Mouse (Mus musculus) layer of hippocampus, adult 9-10 months (tissue): ENCODE data around the gene BC048403.
A peak's percentile ranks its signal among the peaks of the same experiment; 100 is the strongest.

Experiments
- DNase-seq: peaks from one replicate; pipeline ENCODE4 v3.0.0; 2022; ENCODE audit warnings: low spot score

The BC048403 gene

GRCm38 (mm10) chr10:121739548-121740505 lies at the start of gene BC048403:
TSS of gene BC048403 (plus strand) at chr10:121739937.
- peak; percentile 39 for DNase-seq

DNA sequence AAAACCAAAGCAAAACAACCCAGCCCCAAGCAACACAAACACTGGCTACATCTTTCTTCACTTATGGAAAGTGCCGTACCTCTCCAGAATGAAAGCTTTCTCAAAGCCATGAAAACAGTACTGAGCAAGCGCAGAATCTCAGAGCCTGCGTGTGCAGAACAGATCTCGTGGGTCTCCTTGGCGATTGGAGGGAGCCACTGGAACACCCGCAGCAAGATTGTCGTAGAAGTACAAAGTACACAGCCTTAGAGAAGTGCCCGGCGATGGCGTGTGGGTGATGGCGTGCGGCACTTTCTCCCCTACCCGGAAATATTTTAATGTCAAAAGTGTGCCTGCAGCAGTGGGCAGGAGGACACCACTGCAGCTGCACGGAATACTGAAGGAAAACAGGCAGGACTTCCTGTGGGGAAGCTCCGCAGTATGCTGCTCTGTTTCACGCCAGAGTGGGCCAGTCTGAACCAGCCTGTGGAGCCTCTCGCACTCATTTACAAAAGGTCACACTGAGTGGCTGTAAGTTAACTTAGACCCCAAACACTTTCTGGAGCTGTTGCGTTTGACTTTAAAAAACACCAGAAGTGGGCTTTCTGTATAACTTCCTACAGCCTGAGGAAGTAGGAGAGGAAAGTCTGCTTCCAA lies 46.7 kb upstream of the BC048403 start:
- DNase-seq, result no peak

DNA sequence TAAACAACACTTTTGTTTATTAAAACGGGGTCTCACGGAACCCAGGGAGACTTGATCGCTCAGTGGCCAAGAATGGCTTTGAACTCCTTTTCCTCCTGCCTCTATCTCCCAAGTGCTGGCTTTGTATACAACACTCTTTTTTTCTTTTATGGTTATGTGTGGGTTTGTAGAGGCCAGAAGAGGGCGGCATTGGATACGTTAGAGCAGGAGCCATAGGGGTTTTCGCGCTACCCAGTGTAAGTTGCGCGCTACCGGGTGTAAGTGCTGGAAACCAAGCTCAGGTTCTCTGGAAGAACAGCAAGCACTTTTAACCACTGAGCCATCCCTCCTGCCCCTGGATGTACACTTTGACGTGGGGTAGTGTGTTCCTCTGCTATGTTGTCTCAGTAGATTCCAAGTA lies 45.2 kb upstream of the BC048403 start:
- DNase-seq, result no peak

GRCm38 (mm10) chr10:121701296-121702248 lies 38.2 kb upstream of the BC048403 start:
- DNase-seq, result peak; percentile 31

DNA sequence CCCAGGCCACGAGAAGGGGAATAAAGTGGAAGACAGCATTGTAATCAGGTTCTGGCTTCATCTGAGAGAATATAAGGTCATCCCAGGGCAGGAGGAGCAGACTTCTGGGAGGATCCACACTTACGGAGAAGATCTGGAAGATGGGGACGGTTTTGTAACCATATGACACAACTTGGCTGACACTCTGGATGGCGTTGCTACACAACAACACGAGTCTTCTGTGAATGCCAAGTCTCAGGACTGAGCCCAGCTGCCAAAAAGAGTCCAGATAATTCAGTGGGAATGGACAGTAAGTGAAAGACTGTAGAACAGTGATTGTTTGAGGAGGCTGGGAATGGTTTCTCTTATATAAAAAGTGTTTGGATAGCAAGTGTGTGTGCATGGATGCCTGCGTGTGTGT lies 36.1 kb upstream of the BC048403 start:
- DNase-seq, result no peak

GRCm38 (mm10) chr10:121704871-121705270 lies 34.9 kb upstream of the BC048403 start:
- no peak for DNase-seq

GRCm38 (mm10) chr10:121705399-121706163 lies 34.2 kb upstream of the BC048403 start:
- no peak for DNase-seq

DNA sequence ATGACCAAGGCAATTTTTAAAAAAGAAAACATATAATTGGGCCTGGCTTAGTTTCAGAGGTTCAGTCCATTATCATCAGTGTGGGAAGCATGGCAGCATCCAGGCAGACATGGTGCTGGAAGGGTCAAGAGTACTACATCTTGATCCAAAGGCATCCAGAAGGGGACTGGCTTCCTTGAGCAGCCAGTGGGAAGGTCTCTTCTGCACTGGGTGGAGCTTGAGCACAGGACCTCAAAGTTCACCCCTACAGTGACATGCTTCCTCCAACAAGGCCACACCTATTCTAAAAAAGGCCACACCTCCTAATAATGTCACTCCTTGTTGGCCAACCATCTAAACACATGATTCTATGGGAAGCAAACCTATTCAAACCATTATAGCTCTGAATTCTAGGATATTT lies 22.9 kb upstream of the BC048403 start:
- no peak for DNase-seq

DNA sequence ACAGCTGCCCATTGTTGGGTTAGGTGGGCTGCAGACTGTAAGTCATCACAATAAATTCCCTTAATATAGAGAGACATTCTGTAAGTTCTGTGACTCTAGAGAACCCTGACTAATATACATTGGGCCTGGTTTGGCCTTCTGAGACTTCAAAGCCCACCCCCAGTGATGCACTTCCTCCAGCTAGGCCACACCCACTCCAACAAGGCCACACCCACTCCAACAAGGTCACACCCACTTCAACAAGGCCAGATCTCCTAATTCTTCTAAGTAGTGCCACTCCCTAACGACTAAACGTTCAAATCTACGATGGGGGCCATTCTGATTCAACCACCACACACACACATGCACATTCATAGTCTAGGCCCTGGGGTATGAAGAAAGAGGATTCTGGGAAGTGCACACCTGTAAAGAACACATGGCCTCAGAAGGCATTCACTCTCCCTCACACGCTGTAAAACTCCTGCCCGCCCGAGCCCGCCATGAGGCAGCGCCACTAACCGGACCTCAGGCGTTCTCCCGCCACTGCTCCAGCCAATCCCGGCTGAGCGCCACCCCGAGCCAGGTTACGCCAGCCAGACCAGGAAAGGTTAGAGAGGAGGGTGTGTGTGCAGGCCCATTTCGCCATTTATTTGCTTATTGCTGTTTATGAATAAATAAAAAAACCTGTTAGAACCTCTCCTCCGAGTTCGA lies 20.7 kb upstream of the BC048403 start:
- no peak for DNase-seq

DNA sequence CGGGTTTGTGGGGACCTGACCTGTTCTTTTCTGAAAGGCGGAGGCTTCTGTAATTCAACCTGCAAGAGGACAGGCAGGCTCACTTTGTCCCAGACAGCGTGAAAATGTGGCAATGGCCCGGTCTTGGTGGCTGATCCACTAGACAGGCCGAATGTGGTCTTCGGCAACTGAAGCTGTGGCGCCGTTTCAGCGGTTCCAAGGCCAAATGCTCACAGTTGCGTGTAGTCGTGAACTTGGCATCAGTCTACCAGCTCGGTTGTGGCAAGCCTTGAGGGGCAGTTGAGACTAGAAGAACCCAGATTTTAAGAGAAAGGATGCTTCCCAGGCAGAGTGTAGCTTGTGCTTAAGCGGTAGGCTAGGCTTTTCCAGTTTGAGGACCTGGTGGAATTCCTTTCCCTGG lies 19.0 kb upstream of the BC048403 start:
- DNase-seq, result no peak

- no peak for DNase-seq
Observed at GRCm38 (mm10) chr10:121726505-121726904, 13.2 kb upstream of the BC048403 start.

DNA sequence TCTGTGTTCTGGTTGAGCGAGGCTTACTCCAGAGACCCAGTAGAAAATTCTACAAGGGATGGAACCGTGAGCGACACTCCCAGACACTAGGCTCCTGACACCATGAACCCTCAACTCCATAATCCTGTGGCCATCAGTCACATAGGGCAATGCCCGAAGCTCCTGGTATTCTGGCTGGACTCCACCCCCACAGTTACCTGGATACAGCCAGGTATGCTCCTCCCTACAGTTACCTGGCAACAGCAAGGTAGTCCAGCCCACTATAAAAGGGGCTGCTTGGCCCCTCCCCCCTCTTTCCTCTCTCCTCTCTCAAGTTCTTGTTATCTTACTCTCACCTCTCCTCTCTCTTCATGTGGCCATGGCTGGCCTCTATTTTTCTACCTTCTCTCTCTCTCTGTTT lies 12.6 kb upstream of the BC048403 start:
- no peak for DNase-seq

DNA sequence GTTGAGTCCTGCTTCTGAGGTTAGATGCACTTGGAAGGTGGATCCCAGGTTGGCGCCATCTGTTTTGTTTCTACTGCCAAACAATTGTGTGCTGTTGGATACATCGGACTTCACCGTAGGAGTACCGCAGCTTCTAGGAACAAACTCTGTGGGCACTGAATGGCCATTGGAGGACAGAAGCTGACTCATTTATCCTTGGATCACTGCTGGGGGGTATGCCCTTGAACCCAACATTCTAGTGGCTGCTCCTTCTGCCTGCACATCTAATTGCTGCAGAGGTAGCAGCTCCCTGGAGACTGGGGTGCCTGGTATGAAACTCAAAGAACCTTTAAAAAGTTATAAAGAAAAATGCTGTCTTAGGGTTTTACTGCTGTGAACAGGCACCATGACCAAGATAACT lies 11.5 kb upstream of the BC048403 start:
- DNase-seq, result no peak

- DNase-seq, result no peak
Observed at GRCm38 (mm10) chr10:121731048-121731725, 8.6 kb upstream of the BC048403 start.

GRCm38 (mm10) chr10:121732542-121732941 lies 7.2 kb upstream of the BC048403 start:
- no peak for DNase-seq

DNA sequence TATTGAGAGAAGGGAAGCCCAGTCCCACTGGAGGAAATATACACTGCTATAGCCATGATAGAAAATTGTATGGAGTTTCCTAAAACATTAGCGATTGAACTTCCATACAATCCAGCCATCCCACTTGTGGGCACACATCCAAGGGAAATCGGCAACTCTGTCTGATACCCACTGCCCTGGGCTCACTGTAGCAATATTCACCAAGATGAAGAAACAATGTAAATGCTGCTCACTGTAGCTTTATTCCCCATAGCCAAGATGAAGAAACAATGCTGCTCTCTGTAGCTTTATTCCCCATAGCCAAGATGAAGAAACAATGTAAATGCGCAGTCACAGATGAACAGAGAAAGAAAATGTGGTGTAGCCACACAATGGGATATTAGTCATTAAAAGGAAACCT lies 2.5 kb upstream of the BC048403 start:
- DNase-seq, result no peak

DNA sequence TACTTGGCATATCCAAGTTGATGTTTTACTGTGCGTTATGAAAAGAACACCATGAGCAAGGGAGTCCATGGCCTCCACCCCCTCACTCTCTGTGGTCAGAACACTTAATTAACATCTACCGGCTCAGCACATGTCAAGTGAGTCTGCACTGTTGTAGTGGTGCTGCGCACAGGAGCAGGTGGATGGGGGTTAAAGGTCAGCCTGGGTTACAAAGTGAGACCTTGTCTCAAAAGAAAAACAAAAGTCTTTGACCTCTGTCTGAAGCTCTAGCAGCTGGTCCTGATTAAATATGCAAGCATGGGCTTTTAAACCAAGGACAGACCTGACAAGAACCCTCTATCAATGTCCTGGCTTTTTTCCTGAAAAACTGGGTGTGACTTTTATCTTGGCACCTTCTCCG lies 2.6 kb downstream of the BC048403 start:
- DNase-seq, result no peak

DNA sequence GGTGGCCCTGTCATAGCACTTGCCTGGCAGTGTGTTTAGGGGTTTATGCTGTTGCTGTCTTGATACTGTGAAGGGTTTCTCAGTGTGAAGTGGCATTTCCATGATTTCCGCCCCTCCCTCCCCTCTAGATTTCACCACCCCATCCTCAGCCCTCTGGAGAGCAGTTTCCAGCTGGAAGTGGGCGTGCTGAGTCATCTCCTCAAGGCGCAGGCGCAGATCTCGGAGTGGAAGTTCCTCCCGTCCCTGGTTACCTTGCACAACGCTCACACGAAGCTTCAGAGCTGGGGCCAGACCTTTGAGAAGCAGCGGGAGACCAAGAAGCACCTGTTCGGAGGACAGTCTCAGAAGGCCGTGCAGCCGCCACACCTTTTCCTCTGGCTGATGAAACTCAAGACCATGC lies 10.4 kb downstream of the BC048403 start:
- DNase-seq, result no peak

- DNase-seq, result no peak
Observed at GRCm38 (mm10) chr10:121754237-121754636, 14.5 kb downstream of the BC048403 start.

DNA sequence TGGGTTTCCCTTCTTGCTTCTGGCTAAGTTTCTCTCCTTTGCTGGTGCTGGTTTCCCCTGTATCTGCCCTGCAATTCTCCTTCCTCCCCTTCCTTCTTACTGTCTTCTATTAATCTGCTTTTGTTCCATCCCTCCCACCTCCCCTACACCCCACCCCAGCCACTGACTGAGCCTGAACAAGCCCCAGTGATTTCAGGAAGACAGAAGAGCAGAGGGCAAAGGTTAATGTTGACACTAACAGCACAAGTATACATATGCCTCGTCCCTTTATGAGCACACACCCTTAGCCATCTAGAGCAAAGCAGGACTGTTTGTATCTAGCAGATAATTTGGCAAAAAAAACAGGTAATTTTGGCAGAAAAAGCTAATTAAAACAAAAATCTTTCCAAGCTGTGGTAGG lies 16.1 kb downstream of the BC048403 start:
- DNase-seq, result no peak
